Mouse (Mus musculus): ENCODE measurements around the gene Zfp46. TPM values are rescaled to one million over a fixed set of nuclear protein-coding genes. Genes with fewer than 3 reads are reported as not detected.

Zfp46 gene
- total and polyA plus RNA-seq, 3 experiments: 5.9 to 6.6 TPM; not detected in 1

DNA sequence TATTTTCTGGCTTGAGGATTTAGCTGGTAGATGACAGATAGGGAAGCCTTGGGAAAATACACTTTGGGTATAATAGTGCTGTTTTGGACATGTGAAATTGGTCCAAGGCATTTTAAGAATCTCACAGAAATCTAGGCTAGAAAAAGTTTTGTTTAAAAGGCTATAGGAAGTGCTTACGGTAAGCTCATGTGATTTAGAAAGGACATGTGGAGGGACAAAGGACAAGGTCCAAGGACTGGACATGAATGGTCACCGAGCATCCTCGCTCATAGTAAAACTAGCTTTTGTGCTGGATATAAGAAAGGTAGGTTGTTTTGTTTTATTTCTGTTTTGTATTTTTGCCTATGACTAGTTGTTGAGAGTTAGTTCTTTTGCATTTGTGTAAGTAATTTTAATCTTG lies 47.2 kb downstream of the Zfp46 start:
- Histone ChIP-seq H3K27ac (ENCODE audit: control insufficient read depth, low read depth, low read length) (no peak overlapping the region), H3K27me3 (ENCODE audit: control insufficient read depth in 1 of 2, insufficient read depth in 2 of 2, low read length in 2 of 2) (no peaks in the 10 kb centered on the region), H3K4me3 (ENCODE audit: control insufficient read depth in 1 of 2, insufficient read depth in 1 of 2, low read depth in 2 of 2, low read length in 2 of 2) (no peak overlapping the region), H3K9me3 (replicated peaks; ENCODE audit: insufficient read depth, low read length) (no peaks in the 10 kb centered on the region), H3K4me1 (ENCODE audit: control insufficient read depth in 1 of 2, insufficient read depth in 2 of 2, low read length in 2 of 2) (no peaks in the 10 kb centered on the region), H3K36me3 (ENCODE audit: control insufficient read depth in 1 of 2, insufficient read depth in 2 of 2, low read length in 2 of 2) (peaks cover 0 to 67% of the 10 kb centered on the region in 2 experiments; a peak in 3 of 4 replicates), H3K79me2 (ENCODE audit: control insufficient read depth, insufficient read depth, low read length, poor library complexity) (peaks cover 4% of the 10 kb centered on the region), H3K9ac (ENCODE audit: control insufficient read depth, low read depth, low read length, poor library complexity, severe bottlenecking) (no peak overlapping the region)
- DNase-seq (ENCODE audit: low read depth, low spot score): no peak
- TF ChIP-seq ZMIZ1 (IDR thresholded peaks at IDR 0.05; ENCODE audit: low read depth, low read length): no peak
- TF ChIP-seq CHD2 (IDR thresholded peaks at IDR 0.05; ENCODE audit: low read length): no peak
- no peak for TF ChIP-seq MXI1 (IDR thresholded peaks at IDR 0.05; ENCODE audit: low read depth, low read length)
- no peak for TF ChIP-seq MYC (IDR thresholded peaks at IDR 0.05; ENCODE audit: low read depth, low read length)
- TF ChIP-seq GABPA (IDR thresholded peaks at IDR 0.05; ENCODE audit: low read depth, low read length): no peak
- no peak for TF ChIP-seq EP300 (IDR thresholded peaks at IDR 0.05; ENCODE audit: low read depth in 1 of 2, low read length in 2 of 2)
- TF ChIP-seq MAX (IDR thresholded peaks at IDR 0.05; ENCODE audit: low read length): no peak
- TF ChIP-seq MAZ (IDR thresholded peaks at IDR 0.05; ENCODE audit: low read depth, low read length): no peak
- no peak for TF ChIP-seq E2F4 (IDR thresholded peaks at IDR 0.05; ENCODE audit: borderline replicate concordance, low read depth, low read length)
- no peak for TF ChIP-seq MAFK (IDR thresholded peaks at IDR 0.05; ENCODE audit: borderline replicate concordance, low read depth, low read length)
- TF ChIP-seq POLR2A (IDR thresholded peaks at IDR 0.05; ENCODE audit: control insufficient read depth in 1 of 2, insufficient read depth in 1 of 2, low read depth in 1 of 2, low read length in 2 of 2, poor library complexity in 1 of 2): no peak
- TF ChIP-seq TAL1 (IDR thresholded peaks at IDR 0.05; ENCODE audit: low read length): no peak
- TF ChIP-seq ELF1 (IDR thresholded peaks at IDR 0.05; ENCODE audit: low read depth, low read length): no peak
- no peak for TF ChIP-seq POLR2AphosphoS2 (IDR thresholded peaks at IDR 0.05; ENCODE audit: low read length)
- no peak for TF ChIP-seq CHD1 (IDR thresholded peaks at IDR 0.05; ENCODE audit: low read depth, low read length)
- TF ChIP-seq MYB (IDR thresholded peaks at IDR 0.05; ENCODE audit: low read depth, low read length): no peak

DNA sequence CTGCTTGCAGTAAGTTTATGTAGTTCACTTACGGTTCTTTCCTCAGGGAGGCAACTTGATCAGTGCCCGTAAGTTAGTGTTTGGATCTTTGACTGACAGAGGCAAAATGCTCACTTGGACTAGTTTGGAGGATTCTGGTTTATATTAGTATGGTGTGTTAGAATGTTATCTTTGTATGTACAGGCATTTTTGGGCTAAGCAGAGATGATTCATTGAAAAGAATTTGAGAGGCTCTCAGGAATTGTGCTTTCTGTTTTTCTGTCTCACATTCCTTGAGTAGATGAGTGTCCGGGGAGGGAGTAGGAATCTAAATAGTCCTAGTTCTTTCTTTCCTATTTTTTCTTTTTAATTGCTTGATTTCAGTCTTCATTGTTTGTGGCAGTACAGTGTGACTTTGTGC lies 48.7 kb downstream of the Zfp46 start:
- no peak for TF ChIP-seq MEF2A (IDR thresholded peaks at IDR 0.05; ENCODE audit: extremely low read depth, insufficient replicate concordance, low read depth, low read length, poor library complexity, severe bottlenecking)
- TF ChIP-seq CHD1 (IDR thresholded peaks at IDR 0.05; ENCODE audit: low read depth, low read length): no peak
- no peak for TF ChIP-seq TBP (IDR thresholded peaks at IDR 0.05; ENCODE audit: low read depth, low read length)
- no peak for TF ChIP-seq ELF1 (IDR thresholded peaks at IDR 0.05; ENCODE audit: low read depth, low read length)
- TF ChIP-seq TCF12 (IDR thresholded peaks at IDR 0.05; ENCODE audit: low read depth, low read length): no peak
- TF ChIP-seq POLR2AphosphoS5 (IDR thresholded peaks at IDR 0.05; ENCODE audit: borderline replicate concordance, low read depth, low read length): no peak
- no peak for TF ChIP-seq TAL1 (IDR thresholded peaks at IDR 0.05; ENCODE audit: low read length)
- peaks cover 2% of the 10 kb centered on the region; the same call in 1 of the 2 replicates for H3K79me2 ChIP-seq (ENCODE audit: control insufficient read depth, insufficient read depth, low read length, poor library complexity)
- peaks cover 0 to 73% of the 10 kb centered on the region in 2 experiments; a peak in 3 of 4 replicates for H3K36me3 ChIP-seq (ENCODE audit: control insufficient read depth in 1 of 2, insufficient read depth in 2 of 2, low read length in 2 of 2)
- H3K9me3 ChIP-seq (replicated peaks; ENCODE audit: insufficient read depth, low read length): no peaks in the 10 kb centered on the region
- no peak for DNase-seq (ENCODE audit: low read depth, low spot score)
- H3K4me3 ChIP-seq (ENCODE audit: control insufficient read depth in 1 of 2, insufficient read depth in 1 of 2, low read depth in 2 of 2, low read length in 2 of 2): no peak overlapping the region
- no peak overlapping the region for H3K9ac ChIP-seq (ENCODE audit: control insufficient read depth, low read depth, low read length, poor library complexity, severe bottlenecking)
- no peak overlapping the region for H3K27ac ChIP-seq (ENCODE audit: control insufficient read depth, low read depth, low read length)
- H3K4me1 ChIP-seq (ENCODE audit: control insufficient read depth in 1 of 2, insufficient read depth in 2 of 2, low read length in 2 of 2): no peaks in the 10 kb centered on the region
- H3K27me3 ChIP-seq (ENCODE audit: control insufficient read depth in 1 of 2, insufficient read depth in 2 of 2, low read length in 2 of 2): no peaks in the 10 kb centered on the region

All from MEL (cell line).